Mouse (Mus musculus) bone marrow, adult 2 months (tissue): Measurements from ENCODE around the gene Trnp1. TPM values are rescaled to one million over a fixed set of nuclear protein-coding genes. Genes with fewer than 3 reads are reported as not detected.
"Not testable (repeated sequence)": the region's sequence is repeated elsewhere in the genome, so short reads cannot be mapped to it uniquely, and the experiment has no call there.

Source experiments
- H3K27ac ChIP-seq: fragments of 200-500 bp; 2 replicates; pipeline ENCODE4 v1.5.1; 2012; ENCODE audit warnings: low read depth, mild to moderate bottlenecking, control low read depth, inconsistent platforms, low read length; ENCODE audit not compliant: control insufficient read depth, poor library complexity, insufficient read depth
- H3K4me1 ChIP-seq: fragments of 200-500 bp; 2 replicates; pipeline ENCODE4 v1.6.1; 2011; ENCODE audit warnings: low read length; ENCODE audit not compliant: control insufficient read depth, insufficient read depth
- H3K4me3 ChIP-seq: fragments of 200-500 bp; replicated peaks from 2 replicates; pipeline ENCODE3; 2011; ENCODE audit warnings: mild to moderate bottlenecking, low read depth, low read length, control low read depth; ENCODE audit not compliant: control insufficient read depth
- CTCF ChIP-seq: fragments of 200-500 bp; IDR thresholded peaks from 2 replicates; pipeline ENCODE4 v1.5.1; 2011; ENCODE audit warnings: low read length, control low read depth; ENCODE audit not compliant: control insufficient read depth, insufficient read depth
- POLR2A ChIP-seq: fragments of 200-500 bp; IDR thresholded peaks from 2 replicates; pipeline ENCODE4 v1.6.1; 2011; ENCODE audit warnings: low read depth, mild to moderate bottlenecking, control low read depth, low read length, borderline replicate concordance; ENCODE audit not compliant: control insufficient read depth
- WGBS: fragments of 180-500 bp; shearing (Covaris S2); methylation state at CpG from one replicate; pipeline ENCODE4 v1.1.7; 2018; 5-methylcytosine and 5-hydroxymethylcytosine counted together
- polyA plus RNA-seq: library from polyadenylated mRNA; stranded (reverse); fragments of >200 nt; gene quantifications from 2 replicates; pipeline ENCODE4 v1.2.4, GENCODE M21; 2011; ENCODE audit warnings: low replicate concordance; ENCODE audit not compliant: missing spikeins, insufficient read depth, insufficient read length

Trnp1 gene
- polyA plus RNA-seq, 1 experiment = 3.9 TPM

GRCm38 (mm10) chr4:133518601-133519368, 20.4 kb upstream of the Trnp1 start, which contains the start of gene Kdf1:
Gene Kdf1 (plus strand): TSS chr4:133518963.
- WGBS = 8% methylated on average over 69 of the region's 69 CpGs
- Histone ChIP-seq H3K27ac (no peak within 1 kb of the TSS; the same call in 1 of the 2 replicates), H3K4me3 (no peak within 1 kb of the TSS), H3K4me1 (no peaks in the 10 kb centered on the region; the same call in 1 of the 2 replicates)
- TF ChIP-seq POLR2A (no peak), CTCF (no peak)

- H3K4me3 ChIP-seq = no peak overlapping the region
- no peaks in the 10 kb centered on the region for H3K4me1 ChIP-seq
- WGBS = 10% methylated on average over 8 of the region's 8 CpGs
- no peak overlapping the region for H3K27ac ChIP-seq
- TF ChIP-seq CTCF (peak; percentile 88), POLR2A (no peak)
Measured at GRCm38 (mm10) chr4:133512972-133513371, 14.6 kb upstream of the Trnp1 start.

DNA sequence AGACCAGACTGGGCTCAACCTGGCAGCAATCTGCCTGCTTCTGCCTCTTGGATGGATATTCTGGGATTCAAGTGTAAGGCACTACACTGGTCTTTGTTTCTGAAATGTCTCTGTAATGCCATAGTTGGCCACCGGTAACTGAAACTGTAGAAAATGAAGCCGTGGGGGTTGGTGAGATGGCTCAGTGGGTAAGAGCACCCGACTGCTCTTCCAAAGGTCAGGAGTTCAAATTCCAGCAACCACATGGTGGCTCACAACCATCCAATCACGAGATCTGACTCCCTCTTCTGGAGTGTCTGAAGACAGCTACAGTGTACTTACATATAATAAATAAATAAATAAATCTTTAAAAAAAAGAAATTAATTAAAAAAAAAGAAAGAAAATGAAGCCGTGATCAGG, 14.2 kb upstream of the Trnp1 start:
- H3K4me3 ChIP-seq, H3K27ac ChIP-seq, H3K4me1 ChIP-seq: not testable (repeated sequence)
- WGBS = 58% methylated on average over 5 of the region's 5 CpGs

GRCm38 (mm10) chr4:133511050-133511449, 12.7 kb upstream of the Trnp1 start:
- TF ChIP-seq POLR2A (no peak), CTCF (no peak)
- Histone ChIP-seq H3K27ac (no peak overlapping the region), H3K4me3 (no peak overlapping the region), H3K4me1 (no peaks in the 10 kb centered on the region)
- 64% methylated on average over 5 of the region's 5 CpGs for WGBS

GRCm38 (mm10) chr4:133508990-133509389, 10.6 kb upstream of the Trnp1 start:
- no peak overlapping the region for H3K27ac ChIP-seq
- 83% methylated on average over 7 of the region's 7 CpGs for WGBS

DNA sequence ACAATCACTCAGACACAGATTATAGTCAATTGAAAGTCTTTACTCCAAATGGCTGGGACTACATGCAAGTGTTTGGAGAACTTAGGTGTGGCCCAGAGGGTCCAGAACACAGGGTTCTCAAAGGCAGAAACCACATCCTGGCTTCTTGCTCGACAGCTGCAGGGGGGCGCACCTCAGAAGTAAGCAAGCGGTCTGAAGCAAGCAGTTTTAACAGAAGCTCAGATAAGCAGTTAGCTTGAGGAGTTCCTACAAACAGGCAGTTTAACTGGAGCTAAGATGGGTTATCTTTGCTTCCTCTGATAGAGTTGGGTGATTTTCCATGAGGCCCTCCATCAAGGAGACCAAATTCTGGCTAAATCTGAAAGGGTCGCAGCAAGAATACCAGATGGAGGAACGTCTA, 8.2 kb upstream of the Trnp1 start:
- TF ChIP-seq CTCF = no peak
- TF ChIP-seq POLR2A = no peak
- peak overlapping the region; percentile 7; the same call in 1 of the 2 replicates for H3K27ac ChIP-seq
- H3K4me3 ChIP-seq = no peak overlapping the region
- WGBS = 16% methylated on average over 5 of the region's 5 CpGs
- no peaks in the 10 kb centered on the region for H3K4me1 ChIP-seq

More at GRCm38 (mm10) chr4:133508990-133509389, 10.6 kb upstream of the Trnp1 start:
- no peak overlapping the region for H3K4me3 ChIP-seq
- H3K4me1 ChIP-seq = no peaks in the 10 kb centered on the region
- no peak for TF ChIP-seq POLR2A
- no peak for TF ChIP-seq CTCF

DNA sequence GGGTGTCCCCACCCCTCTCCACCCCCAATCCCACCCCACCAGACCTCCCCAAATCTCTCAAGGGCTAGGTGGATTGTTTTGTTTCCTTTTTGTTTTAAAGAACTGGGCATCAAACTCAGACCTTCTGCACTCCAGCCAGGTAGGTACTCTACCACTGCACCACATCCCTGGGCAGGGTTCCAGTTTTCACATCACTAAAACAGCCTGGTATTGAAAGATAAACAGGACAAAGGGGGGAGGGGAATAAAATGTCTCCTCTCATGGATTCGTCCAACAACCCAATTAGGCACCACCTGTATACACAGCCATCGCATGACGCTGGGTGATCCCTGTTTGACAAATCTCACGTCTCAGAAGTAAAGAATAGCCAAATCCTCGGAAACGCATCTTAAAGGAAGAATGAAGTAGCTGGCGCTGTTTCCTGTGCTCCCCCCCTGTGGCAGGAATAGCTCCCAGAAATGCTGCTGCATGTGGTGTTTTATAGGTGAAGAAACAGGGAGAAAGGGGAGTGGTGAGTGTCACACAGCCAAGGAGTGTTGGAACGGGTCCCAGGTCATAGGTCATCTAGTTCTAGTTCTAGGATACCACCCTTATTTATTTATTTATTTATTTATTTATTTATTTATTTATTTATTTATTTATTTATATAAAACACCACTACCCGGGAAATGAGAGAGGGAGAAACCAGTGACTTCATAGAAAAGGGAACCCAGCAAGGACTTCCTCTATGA, 6.6 kb upstream of the Trnp1 start:
- TF ChIP-seq POLR2A (no peak), CTCF (no peak)
- H3K4me3 ChIP-seq = no peak overlapping the region
- H3K27ac ChIP-seq = no peak overlapping the region
- H3K4me1 ChIP-seq = no peaks in the 10 kb centered on the region
- WGBS = 60% methylated on average over 9 of the region's 9 CpGs

DNA sequence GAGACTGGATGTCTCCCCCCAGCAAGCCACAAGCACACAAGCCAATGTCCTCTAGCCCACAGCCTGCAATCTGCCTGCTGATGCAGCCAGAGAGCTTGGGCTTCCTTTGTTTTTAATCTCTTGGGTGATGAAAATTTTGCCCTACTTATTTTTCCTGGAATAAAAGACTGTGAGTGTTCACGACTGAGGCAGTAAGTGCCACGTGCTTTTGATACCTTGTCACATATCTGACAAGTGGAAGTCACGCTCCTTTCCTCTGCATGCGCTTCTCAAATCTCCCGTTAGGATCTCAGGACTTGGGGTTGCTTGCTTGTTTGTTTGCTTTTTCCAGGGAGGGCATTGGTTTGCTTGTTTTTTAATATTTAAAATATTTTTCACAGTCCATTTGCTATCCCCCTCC, 6.0 kb upstream of the Trnp1 start:
- Histone ChIP-seq H3K4me3 (no peak overlapping the region), H3K27ac (no peak overlapping the region), H3K4me1 (no peaks in the 10 kb centered on the region)
- WGBS = 48% methylated on average over 5 of the region's 5 CpGs
- TF ChIP-seq POLR2A (no peak), CTCF (no peak)
